Mouse (Mus musculus): Measurements from ENCODE around the gene Pccb.

The Pccb gene

GRCm38 (mm10) chr9:100987006-100987405, 47.7 kb downstream of the Pccb start:
- in situ Hi-C loops (cut with MboI) = no loop called here

DNA sequence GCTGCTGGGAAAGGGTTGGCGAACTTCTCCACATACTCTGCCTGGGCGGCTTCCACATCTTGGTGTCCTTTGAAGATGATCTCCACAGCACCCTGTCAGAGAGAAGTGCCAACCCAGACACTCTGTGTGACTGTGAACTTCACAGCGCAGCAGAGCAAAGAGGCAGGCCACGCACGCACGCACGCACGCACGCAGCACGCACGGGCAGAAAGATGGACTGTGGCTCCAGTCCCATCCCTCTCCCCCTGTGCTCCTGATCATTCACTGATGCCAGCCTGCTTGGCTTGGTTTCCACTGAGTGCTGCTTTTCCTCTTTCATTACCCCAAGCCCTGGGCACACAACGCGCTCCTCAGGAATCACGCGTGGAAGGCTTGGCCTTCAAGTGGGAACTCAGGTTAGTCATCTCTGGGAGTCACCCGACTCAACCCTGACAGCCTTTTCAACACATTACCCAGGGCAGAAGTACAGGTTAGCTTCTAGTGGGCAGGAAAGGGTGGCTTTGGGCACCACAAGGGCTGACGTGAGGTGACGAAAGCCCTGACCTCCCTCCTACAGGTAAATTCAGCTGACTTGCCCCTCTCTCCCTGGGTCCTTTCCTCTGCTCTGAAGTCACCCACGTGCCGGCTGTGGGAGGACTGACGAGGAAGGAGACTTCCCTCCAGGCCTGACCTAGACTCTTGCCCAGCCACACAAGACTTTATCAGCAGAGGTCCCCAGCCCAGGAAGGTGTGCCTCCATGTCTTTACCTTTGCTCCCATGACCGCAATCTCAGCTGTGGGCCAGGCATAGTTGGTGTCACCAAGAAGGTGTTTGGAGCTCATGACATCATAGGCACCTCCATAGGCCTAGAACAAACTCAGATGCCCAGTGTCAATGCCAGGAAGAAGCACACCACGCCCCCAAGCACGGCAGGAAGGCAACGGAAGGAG, 50.1 kb downstream of the Pccb start:
- in situ Hi-C loops (cut with MboI) = no loop called here

DNA sequence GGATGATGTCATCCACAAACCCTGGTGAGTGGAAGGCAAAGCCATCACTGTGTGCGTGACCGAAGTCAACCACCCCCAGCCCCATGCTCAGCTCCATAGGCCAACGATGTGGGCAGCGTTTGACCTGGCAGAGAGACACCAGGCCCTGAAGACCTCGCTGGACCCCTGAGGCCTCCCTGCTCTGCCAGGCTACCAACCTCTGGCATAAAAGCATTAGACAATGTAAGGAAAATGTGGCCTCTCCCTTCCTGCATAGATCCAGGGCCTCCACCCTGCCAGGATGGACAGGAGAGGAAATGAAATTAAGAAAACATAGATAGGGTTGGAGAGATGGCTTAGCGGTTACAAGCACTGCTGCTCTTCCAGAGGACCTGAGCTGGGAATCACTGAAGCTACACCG, 51.9 kb downstream of the Pccb start:
- in situ Hi-C loops (cut with MboI) = no loop called here

DNA sequence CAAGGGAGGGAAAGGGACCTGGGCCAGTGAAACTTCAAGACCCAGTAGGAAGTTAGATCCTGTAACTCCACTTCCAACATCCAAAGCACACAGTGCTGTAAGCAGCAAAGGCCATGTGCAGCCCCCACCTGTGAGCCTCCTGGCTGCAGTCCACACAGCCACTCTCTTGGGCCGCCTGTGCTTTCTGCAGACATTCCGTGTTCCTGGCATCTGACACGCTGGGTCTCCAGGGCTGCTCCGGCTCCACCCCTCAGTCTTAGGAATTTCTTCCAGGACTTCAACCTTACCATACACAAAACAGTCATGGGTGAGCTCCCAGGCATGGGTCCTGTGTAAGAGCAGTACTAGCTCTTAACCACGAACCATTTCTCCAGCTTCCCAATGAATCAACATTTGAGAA, 55.4 kb downstream of the Pccb start:
- in situ Hi-C loops (cut with MboI) = no loop called here

DNA sequence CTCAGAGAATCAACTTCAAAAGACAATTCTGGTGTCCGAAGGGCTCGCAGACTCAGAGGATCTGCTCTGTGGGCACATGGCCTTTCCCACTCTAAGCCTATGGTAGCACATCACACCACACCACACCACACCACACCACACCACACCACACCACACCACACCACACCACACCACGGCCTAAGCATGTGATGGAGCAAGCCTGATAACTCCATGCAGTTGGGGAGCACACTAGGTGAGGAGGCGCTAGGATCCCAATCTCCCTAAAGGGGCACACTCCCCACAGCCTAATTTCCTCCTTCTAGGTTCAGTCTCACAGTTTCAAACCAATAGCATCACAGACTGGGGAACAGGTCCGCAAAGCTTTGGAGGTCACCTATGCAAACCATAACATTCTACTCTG, 56.0 kb downstream of the Pccb start:
- in situ Hi-C loops (cut with MboI) = no loop called here

- in situ Hi-C loops (cut with MboI) = no loop called here
Observed at GRCm38 (mm10) chr9:100969461-100969860, 65.2 kb downstream of the Pccb start.

DNA sequence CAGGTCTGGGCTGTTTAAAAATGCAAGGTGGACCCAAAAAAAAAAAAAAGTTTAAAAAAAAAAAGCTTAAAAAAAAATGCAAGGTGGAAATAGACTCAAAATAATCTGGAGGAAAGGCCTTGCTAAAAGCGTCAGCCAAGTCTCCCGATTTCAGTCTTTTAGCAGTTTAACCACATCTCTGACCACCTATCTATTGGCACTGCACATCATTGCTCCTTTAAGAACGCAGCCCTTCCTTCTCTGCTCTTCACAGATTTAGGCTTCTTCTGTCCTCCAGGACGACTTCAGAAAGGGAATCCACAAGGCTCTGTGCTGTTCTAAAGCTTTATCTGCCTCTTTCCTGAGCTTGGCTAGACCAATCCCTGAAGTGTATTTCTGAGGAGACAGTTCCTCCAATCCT, 70.6 kb downstream of the Pccb start:
- in situ Hi-C loops (cut with MboI) = no loop called here

DNA sequence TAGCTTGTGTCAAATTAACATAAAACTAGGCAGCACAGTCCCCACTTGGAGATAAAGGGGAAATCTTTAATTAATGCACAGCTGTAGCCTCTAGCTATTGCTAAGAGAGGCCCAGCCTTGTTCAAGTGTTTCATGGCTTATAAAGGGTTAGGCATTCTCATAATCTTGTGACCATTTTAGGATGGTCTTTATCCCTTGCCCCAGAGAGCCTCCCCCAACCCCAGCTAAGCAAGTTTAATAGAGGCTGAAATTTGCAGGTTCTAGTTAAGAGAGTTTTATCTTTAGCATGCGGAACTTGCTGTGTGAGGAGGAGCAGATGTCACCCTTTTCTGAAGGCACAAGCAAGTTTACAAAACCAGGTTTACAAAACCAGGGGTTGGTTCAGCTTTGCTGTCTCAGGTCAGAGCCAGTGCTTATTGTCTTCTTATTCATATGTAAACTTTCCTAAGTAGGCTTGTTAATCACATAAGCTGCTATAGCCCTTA, 71.2 kb downstream of the Pccb start:
- in situ Hi-C loops (cut with MboI) = no loop called here

DNA sequence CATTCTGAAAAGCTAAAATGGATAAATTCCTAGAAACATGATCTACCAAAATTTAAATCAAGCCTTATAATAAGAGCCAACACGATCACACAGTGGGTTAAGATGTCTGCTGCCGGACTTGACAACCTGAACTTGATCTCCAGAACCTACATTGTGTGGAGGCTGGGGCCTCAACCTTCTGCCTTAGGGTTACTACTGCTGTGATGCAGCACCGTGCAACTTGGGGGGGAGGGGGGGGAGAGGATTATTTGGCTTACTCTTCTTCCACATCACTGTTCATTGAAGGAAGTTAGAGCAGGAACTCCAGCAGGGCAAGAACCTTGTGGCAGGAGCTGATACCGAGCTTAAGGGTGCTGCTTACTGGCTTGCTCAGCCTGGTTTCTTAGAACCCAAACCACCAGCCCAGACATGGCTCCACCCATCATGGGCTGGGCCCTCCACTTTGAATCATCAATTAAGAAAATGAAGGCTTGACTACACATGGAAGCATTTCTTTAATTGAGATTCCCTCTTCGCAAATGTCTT, 71.7 kb downstream of the Pccb start:
- in situ Hi-C loops (cut with MboI) = no loop called here

DNA sequence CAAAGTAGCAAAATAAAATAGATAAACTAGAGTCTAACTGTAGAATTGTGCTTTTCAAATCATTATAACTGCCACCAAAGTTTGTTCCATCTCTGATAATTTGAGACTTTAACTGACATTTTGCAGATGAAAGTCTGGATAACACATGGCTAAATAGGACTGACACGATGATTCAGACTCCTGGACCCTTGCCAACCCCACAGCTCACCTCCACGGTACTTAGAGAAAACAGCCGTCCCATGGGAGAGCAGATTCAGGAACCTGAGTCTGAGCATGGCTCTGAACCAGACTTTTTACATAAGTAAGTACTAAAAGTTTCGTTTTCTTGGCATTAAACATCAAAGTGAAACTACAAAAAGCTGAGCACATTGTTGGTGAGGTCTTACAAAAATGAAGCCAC, 83.2 kb downstream of the Pccb start:
- in situ Hi-C loops (cut with MboI) = no loop called here

DNA sequence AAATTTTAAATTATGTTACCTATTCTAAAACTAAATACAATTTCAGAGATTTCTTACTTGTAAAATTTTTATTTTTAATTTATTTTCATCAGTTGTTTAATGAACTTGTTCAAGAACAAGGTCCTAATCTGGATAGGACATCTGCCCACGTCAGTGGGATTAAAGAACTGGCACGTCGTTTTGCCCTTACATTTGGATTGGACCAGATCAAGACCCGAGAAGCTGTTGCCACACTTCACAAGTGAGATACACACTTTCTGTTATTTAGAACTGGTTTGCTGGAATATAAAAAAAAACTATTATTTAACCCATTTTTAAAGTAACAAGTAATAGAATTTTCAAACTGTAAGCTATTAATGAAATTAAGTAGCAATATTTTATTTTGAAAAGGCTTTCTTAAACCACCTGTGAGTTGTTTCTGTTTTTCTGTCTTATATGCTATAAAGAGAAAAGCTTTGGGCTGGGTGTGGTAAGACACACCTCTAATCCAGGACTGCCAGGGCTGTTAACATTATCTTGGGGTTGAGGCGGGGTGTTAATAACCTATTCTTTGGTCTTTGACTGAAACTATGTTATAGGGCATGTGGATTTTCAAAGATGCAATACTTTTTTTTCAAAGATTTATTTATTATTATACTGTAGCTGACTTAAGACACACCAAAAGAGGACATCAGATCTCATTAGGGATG, 89.9 kb downstream of the Pccb start:
- in situ Hi-C loops (cut with MboI) = no loop called here

- in situ Hi-C loops (cut with MboI) = no loop called here
Observed at GRCm38 (mm10) chr9:100942042-100942441, 92.7 kb downstream of the Pccb start.
